Mouse (Mus musculus) heart, adult 18-20 months (tissue): ENCODE measurements around the gene Prex1. TPM values are rescaled to one million over a fixed set of nuclear protein-coding genes. Genes with fewer than 3 reads are reported as not detected.

Experiments
- DNase-seq, 2 experiments: peaks; one replicate each; pipeline ENCODE4 v3.0.0; 2021 to 2022; ENCODE audit warnings: mixed read lengths in 1 of 2
- total RNA-seq, 2 experiments: library from RNA; stranded (reverse); gene quantifications; 2 replicates each; pipeline ENCODE4 v1.2.3; 2021

The Prex1 gene
- total RNA-seq, 2 experiments from 2014 or later = 5.1 to 6.8 TPM

GRCm38 (mm10) chr2:166661971-166662370, 51.7 kb downstream of the Prex1 start:
- no peak for DNase-seq

GRCm38 (mm10) chr2:166661498-166661897, 52.1 kb downstream of the Prex1 start:
- DNase-seq = no peak

- DNase-seq = no peak
Observed at GRCm38 (mm10) chr2:166658380-166658779, 55.3 kb downstream of the Prex1 start.

DNA sequence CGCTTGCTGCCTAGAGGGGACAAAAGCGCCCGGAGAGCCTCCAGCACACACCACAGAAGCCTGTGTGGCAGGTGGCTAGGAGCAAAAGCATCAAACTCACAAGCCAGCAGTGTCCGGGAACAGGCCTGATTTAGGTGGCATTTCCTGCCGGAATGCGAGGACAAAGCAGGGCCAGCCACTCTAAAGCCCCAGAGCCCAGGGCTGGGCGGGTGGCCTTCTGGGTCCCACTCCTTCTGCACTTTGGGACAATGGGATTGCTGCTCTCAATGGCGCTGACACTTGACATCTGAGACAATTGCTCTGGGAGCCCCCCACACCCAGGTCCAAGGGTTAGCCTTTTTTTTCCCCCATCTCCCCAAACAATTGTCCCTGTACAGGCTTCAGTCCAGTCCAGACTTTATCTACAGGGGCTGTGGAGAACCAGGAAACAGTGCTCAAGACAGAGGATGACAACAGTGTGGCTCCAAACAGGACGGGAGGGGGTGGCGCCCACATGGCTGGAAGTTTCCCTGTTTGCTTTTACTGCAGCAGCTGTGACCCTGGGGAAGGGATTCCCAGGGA, 56.1 kb downstream of the Prex1 start:
- DNase-seq = peak in 1 of 2 experiments; percentile 27

DNA sequence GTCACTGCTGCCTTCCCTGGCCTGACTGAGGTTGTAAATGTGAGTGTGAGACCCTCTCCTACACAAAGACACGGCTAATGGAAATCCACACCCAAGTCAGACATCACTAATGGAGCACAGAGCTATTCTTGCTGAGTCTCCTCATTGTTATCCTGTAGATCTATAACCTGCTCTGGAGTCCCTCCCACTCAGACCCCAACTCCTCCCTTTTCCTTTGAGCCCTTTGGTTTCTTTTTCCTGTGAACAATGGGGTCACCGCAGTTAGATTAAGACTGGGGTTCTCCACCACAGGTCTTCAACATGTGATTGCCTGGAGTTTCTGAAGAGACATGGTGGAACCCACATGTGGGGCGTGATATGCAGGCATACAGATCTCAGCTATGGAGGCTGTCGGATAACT, 57.0 kb downstream of the Prex1 start:
- DNase-seq = peak in 1 of 2 experiments; percentile 23

- DNase-seq = peak in 1 of 2 experiments; percentile 36
Observed at GRCm38 (mm10) chr2:166655727-166656520, 57.7 kb downstream of the Prex1 start.

GRCm38 (mm10) chr2:166655308-166655707, 58.3 kb downstream of the Prex1 start:
- DNase-seq = no peak

DNA sequence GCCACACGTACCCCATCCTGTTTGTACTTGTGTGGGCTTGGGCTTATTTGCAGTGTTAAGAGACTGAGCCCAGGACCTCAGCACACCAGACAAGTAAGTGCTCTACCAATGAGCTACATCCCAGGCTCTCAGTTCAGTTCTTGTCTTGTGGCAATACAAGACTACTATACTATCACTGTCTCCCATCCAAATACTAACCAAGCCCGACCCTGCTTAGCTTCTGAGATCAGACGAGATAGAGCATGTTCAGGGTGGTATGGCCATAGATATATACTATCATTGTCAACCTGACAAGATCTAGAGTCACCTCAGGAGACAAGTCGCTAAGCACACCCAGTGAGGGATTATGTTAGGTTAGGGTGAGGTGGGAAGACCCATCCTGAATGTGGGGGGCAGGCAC, 58.8 kb downstream of the Prex1 start:
- DNase-seq = no peak

DNA sequence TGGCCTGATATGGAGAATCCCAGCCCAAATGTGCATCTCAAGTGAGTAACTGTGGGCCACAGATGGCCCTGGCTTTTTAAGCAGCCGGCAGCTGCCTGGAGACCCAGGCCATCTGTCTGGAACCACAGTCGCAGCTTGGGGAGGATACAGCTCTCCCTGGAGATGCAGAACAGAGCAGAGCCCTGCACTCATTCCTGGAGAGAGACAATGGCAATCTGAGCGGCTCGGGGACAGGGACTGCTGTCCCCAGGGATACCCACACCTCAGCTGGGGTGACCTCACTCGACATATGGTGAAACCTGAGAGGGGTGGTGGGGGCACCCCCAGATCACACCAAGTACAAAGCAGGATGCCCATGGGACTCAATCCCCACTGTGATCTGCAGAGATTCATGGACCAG, 60.1 kb downstream of the Prex1 start:
- DNase-seq = no peak

GRCm38 (mm10) chr2:166652672-166653071, 61.0 kb downstream of the Prex1 start:
- no peak for DNase-seq

GRCm38 (mm10) chr2:166651317-166652030, 62.2 kb downstream of the Prex1 start:
- DNase-seq = no peak

DNA sequence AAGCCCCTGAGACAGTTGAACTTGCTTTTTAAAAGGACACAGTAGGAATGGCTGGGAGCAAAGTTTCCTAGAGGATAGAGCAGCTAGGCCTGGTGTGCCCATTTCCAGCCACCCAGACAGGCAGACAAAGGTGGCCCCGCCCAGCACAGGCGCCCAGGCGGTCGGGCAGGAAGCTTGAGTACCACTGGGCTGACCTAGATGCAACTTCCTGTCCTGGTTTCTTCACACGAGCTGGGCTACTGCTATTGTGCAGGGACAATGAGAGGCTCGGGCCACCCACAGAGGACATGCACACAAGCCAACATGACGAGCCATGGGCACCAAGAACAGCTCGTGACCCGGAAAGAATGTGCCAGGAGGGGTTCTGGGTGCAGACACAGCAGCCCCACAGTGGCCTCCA, 63.2 kb downstream of the Prex1 start:
- DNase-seq = peak; percentile 35 to 72

GRCm38 (mm10) chr2:166647242-166647641, 66.4 kb downstream of the Prex1 start:
- DNase-seq = no peak

DNA sequence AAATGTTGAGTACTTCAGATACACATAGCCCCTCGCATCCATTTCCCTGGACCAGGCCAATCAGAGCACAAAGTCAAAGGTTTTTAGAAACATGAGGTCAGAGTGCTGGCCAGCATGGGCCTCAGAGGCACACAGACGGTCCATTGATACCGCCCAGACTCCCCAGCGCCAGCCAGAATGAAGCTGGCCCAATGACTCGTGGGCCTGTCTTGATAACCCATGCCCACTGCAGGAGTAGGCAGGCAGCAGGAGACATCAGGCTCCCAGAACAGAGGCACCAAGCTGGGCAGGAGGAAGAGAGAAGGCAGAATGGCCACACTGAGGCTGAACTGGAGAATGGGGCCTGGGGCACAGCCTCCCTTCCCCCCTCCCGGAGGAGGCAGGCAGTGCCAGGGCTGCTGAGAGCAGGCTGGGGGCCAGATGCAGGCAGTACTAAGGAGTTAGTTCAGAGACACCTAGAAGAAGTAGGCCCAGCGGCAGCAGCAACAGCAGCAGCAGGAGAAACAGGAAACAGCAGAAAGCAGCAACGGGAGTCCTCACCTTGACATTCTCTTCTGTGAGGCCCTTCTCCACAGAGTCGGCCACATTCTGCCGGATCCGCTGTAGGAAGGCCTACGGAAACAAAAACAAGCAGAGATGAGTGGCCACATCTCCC, 67.1 kb downstream of the Prex1 start:
- no peak for DNase-seq

DNA sequence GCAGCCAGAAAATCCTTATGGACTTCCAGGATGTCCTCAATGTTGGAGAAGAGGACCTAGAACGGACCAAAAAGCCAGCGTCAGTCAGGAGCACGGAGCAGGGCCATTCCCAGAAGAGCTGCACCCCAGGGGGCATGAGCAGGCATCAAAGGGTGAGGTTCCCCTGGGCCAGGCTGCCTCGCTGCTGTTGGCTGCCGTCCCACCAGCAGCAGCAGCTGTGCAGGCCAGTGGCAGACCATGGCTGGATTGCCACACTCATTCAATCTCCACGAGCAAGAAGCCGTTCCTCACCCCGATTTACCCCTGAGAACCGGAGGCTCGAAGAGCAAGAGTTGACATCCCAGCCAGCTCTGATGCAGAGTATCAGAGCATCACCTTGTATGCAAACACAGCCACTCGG, 68.8 kb downstream of the Prex1 start:
- no peak for DNase-seq

DNA sequence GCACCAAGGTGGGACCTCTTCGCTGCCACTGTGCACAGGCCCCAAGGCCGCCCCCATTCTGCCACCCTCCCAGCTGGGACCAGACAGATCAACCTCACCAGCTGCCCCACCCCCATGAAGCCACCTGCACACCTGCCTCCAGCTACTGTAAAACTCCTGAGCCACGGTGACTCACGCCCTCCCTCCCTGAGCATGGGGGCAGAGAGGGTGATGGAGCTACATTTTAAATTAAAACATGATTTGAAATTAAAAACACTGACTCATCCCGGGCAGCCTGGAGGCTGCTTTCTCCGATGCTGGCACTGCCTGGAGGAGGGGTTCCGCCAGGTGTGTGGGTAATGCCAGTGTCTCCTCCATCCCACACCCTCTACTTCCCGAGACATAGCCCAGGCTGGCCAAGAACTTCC, 71.0 kb downstream of the Prex1 start:
- no peak for DNase-seq

GRCm38 (mm10) chr2:166639750-166640149, 73.9 kb downstream of the Prex1 start:
- DNase-seq = no peak

GRCm38 (mm10) chr2:166638947-166639641, 74.5 kb downstream of the Prex1 start:
- DNase-seq = peak in 1 of 2 experiments; percentile 71

GRCm38 (mm10) chr2:166638079-166638800, 75.4 kb downstream of the Prex1 start:
- DNase-seq = no peak

GRCm38 (mm10) chr2:166637673-166637990, 76.0 kb downstream of the Prex1 start:
- no peak for DNase-seq

GRCm38 (mm10) chr2:166636867-166637672, 76.6 kb downstream of the Prex1 start:
- DNase-seq = no peak
